Mouse (Mus musculus): Measurements from ENCODE around the gene Gp5.

DNA sequence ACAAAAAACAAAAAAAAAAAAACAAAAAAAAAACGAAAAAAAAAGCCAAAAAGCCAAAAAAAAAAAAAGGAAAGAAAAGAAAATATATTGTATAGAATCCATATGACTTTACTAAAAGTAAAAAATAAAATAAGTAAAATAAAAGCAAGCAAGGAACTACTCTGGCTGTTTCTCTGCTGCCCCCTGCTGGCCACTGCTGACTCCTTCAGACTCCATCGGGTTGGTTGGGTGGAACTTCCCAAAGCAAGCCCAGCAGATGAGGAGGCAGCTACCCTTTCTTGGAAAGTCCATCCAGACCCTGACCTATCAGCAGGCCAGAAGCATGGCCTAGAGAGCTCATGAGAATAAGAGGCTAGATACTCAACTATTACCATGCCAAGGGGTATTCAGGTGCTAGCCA lies 47.9 kb downstream of the Gp5 start:
- TF ChIP-seq CTCF (conservative IDR thresholded peaks at IDR 0.05; ENCODE audit: low read length): peak; percentile 83
- TF ChIP-seq POU5F1 (IDR thresholded peaks at IDR 0.05; ENCODE audit: borderline replicate concordance, low read length): no peak

Measured in E14TG2a.4 (cell line).